Mouse (Mus musculus): ENCODE data around the gene March2.

Gene March2

DNA sequence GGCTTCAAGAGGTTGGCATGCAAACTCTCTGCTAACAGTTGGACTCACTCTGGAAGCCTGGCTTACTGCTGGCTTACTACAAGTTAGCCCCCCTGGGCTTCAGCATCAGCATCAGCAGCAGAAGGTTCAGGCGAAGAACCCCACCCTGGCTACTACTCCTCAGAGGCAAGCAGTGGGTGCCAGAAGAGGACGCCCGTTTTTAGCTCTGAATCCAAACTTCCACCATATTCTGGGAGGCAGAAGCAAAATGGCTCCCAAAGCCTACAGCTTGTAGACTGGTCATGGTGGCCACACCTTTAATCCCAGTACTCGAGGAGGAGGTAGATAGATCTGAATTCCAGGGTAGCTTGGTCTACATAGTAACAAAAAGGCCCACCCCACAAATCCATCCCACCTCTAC, 74.4 kb downstream of the March2 start:
- no peak for ATAC-seq (ENCODE audit: insufficient number of reproducible peaks, low FRiP score, low TSS enrichment)

DNA sequence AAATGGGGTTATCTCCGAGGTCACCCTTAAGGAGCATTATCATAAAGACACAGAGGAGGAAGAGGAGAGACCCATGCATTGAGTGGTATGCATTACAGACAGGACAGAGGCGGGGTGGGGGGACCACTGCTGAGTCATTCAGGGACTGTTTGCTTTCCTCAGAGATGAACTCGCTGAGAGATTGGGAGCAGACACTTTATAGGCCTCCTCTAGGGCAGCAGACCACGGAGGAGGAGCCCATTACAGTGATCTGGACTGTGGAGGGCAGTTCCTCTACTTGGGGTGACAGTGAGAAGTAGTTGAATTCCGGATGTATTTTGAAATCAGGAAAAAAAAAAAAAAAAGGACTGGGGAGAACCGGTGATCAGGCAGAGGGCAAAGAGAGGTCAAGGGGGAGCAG, 78.7 kb downstream of the March2 start:
- no peak for ATAC-seq (ENCODE audit: insufficient number of reproducible peaks, low FRiP score, low TSS enrichment)

DNA sequence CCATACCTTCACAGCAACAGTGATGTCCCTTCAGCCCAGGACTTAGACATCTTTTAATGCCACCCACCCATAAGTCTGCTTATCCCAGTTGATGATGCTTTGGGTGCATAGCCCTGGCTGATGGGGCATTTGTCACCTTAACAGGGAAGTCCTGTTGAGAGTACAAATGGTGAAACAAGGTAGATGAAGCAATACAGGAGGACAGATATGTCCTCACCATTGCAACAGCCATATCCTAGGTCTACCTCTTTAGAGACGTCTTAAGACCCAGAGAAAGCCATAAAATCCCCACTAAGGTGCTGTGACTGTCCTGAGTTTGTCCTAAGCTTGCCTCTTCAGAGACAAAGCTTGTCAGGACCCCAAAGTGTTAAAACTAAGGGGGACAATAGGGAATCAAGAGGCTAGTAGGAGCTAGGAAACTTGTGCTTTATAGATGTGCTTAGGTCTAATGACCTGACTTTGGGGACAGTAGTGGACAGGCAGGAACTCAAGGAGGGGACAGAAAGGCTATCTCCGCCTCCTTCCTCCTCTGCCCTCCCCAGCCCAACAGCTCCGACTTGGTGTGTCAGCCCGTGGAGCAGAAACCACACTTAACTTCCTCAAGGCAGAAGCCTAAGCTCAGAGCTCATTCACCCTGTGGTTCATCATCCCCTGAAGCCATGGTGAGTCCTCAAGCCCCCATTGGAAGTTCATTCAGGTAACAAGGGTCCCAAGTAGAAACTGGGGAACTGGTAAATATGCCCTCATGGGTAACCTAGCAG, 80.8 kb downstream of the March2 start, which contains the start of gene Pram1:
Gene Pram1, plus strand, starts transcription at position 541 of the 761 bp plus-strand sequence.
- no peak for ATAC-seq (ENCODE audit: insufficient number of reproducible peaks, low FRiP score, low TSS enrichment)

DNA sequence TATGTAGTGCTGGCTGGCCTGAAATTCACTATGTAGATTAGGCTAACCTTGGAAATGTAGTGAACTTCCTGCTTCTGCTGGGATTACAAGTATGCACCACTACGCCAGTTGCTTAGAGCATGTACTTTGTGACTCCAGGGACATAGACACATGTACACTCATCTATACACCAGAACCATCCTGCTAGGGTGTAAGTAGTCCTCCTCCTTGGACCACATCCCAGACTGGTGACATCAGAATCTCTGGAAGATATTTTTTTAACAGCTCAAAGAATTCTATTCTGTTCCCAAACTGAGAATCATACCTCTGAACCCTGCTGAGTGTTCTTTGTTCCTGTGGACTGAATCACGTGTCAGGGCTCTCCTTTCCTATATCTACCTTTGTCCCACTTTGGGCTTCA, 81.4 kb downstream of the March2 start:
- ATAC-seq (ENCODE audit: insufficient number of reproducible peaks, low FRiP score, low TSS enrichment): no peak
